Mouse (Mus musculus): ENCODE data around the gene Gm21497. TPM values are rescaled to one million over a fixed set of nuclear protein-coding genes. Genes with fewer than 3 reads are reported as not detected.
"Not testable (repeated sequence)": the region's sequence is repeated elsewhere in the genome, so short reads cannot be mapped to it uniquely, and the experiment has no call there.

The Gm21497 gene
- not detected in 2 replicates for polyA plus RNA-seq (2014; fragmentation: Nextera tagmentation; extraction: Ambion mirVana)

DNA sequence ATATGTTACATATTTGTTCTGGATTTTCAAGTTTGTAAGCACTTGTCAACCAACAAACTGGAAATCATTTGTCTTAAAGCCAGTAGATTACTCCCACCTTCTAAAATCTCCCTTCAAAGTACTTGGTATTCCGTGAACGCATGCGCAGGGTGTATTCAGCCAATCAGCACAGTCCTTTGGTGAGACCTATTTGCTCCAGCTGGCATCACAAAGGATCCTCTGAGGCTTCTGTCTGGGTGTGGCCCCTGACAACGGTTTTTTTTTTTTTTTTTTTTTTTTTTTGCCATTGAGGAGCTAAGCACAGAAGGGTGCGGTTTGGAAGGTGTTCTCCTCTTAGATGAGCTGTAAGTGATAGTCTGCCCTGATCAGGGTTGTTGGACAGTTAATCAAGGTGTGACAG, at the start of gene Gm21497:
Gene Gm21497, plus strand, starts transcription at position 301 of the 400 bp plus-strand sequence.
- H3K9me3 ChIP-seq (ENCODE audit: control insufficient read depth, low read length); H3K27ac ChIP-seq (replicated peaks; ENCODE audit: low read depth, low read length); DNase-seq; H3K27me3 ChIP-seq (ENCODE audit: control insufficient read depth, insufficient read depth, low read length); H3K9ac ChIP-seq (replicated peaks; ENCODE audit: low read length); H3K4me3 ChIP-seq (replicated peaks; ENCODE audit: low read depth, low read length); H3K4me2 ChIP-seq (ENCODE audit: low read length); H3K36me3 ChIP-seq (ENCODE audit: control insufficient read depth, insufficient read depth, low read length); H3K4me1 ChIP-seq (ENCODE audit: control insufficient read depth, insufficient read depth, low read length); ATAC-seq (ENCODE audit: low FRiP score, low TSS enrichment): not testable (repeated sequence)
- WGBS = no CpG with 5 or more reads among the region's 5 CpGs

All from midbrain, embryonic 14.5 days (tissue).